Comparison of ENCODE assay signal across 16 mouse cellular contexts in the genomic region with DNA sequence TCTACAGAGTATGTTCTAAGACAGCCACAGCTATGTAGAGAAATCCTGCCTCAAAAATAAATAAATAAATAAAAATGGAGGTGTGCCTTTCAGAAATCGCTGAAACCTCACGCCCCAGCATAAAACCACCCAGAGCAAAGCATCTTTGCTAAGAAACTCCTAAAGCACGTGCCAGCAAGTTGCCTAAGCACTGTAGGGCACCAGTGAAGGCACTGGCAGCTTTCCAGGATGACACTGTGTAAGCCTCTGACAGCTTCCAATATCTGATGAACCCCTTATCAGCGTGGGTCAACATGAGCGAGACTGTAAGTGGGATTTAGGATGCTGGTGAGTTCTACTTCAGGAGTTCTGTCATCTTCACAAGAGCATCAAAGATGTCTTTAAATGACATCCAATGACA. TPM values are rescaled to one million over a fixed set of nuclear protein-coding genes. Genes with fewer than 3 reads are reported as not detected.
DNase-seq lines count a peak whose midpoint lies in the region; ATAC-seq and TF ChIP-seq lines count a peak whose summit lies in the region.
"Had no signal": no experiment of that assay in that cellular context is flagged by ENCODE, and none has a peak within 500 bp of the region (broad histone marks: within the 10 kb centered on the region; RNA-seq: fewer than 3 reads in every experiment).

No protein-coding gene starts in this region.

- H3K9ac ChIP-seq in liver, adult 2 months (ENCODE audit: low read depth, low read length) = no peak overlapping the region
- no peak overlapping the region for H3K9ac ChIP-seq in liver, embryonic 12.5 days
- no peak overlapping the region for H3K9ac ChIP-seq in MEL (ENCODE audit: control insufficient read depth, low read depth, low read length, poor library complexity, severe bottlenecking)
- H3K9ac ChIP-seq: hindbrain, embryonic 15.5 days had no signal

- TF ChIP-seq POLR2A in liver, adult 2 months (IDR thresholded peaks at IDR 0.05; ENCODE audit: extremely low read depth, insufficient read depth, low read length) = no peak
- no peak for TF ChIP-seq POLR2A in MEL (IDR thresholded peaks at IDR 0.05; ENCODE audit: control insufficient read depth in 1 of 2, insufficient read depth in 1 of 2, low read depth in 1 of 2, low read length in 2 of 2, poor library complexity in 1 of 2)

- no peak for ATAC-seq in liver, embryonic 12.5 days
- ATAC-seq in megakaryocyte-erythroid progenitor cell, adult 5-6 weeks (replicated peaks; ENCODE audit: low FRiP score, low TSS enrichment, poor library complexity, severe bottlenecking) = peak; percentile 48
- ATAC-seq: forebrain, embryonic 14.5 days; intestine, embryonic 16.5 days had no signal

- no peak overlapping the region for H3K4me3 ChIP-seq in liver, adult 2 months (ENCODE audit: insufficient read depth, low read depth, low read length)
- H3K4me3 ChIP-seq in liver, embryonic 12.5 days = no peak overlapping the region
- no peak overlapping the region for H3K4me3 ChIP-seq in MEL (ENCODE audit: control insufficient read depth in 1 of 2, insufficient read depth in 1 of 2, low read depth in 2 of 2, low read length in 2 of 2)
- H3K4me3 ChIP-seq: embryonic facial prominence, embryonic 10.5 days; hindbrain, embryonic 15.5 days had no signal

- DNase-seq in adrenal gland, postnatal 14 days = peak; percentile 22
- DNase-seq in adrenal gland, postnatal 10 days = no peak
- DNase-seq in liver, adult 2 months (ENCODE audit: extremely low read depth, low read depth, low spot score) = peak; percentile 30
- DNase-seq in MEL (ENCODE audit: low read depth, low spot score) = peak; percentile 29
- DNase-seq in Muller cell, postnatal 12 days (ENCODE audit: inconsistent ontology term) = no peak
- DNase-seq: cerebellum, adult 2 months; gastrocnemius, postnatal 36 days; heart, adult 11 months had no signal

- H3K79me2 ChIP-seq in liver, adult 2 months (ENCODE audit: control insufficient read depth, insufficient read depth, low read length) = no peaks in the 10 kb centered on the region
- H3K79me2 ChIP-seq in MEL (ENCODE audit: control insufficient read depth, insufficient read depth, low read length, poor library complexity) = no peaks in the 10 kb centered on the region

- no peak overlapping the region for H3K27ac ChIP-seq in liver, adult 2 months (replicated peaks; ENCODE audit: insufficient read depth, low read depth, low read length)
- H3K27ac ChIP-seq in liver, embryonic 12.5 days = no peak overlapping the region
- no peak overlapping the region for H3K27ac ChIP-seq in MEL (ENCODE audit: control insufficient read depth, low read depth, low read length)
- H3K27ac ChIP-seq: embryonic facial prominence, embryonic 10.5 days; hindbrain, embryonic 15.5 days had no signal

- no peak overlapping the region for H3K4me2 ChIP-seq in liver, embryonic 12.5 days
- H3K4me2 ChIP-seq: heart, embryonic 11.5 days; hindbrain, embryonic 15.5 days had no signal

- no peaks in the 10 kb centered on the region for H3K9me3 ChIP-seq in liver, embryonic 12.5 days (replicated peaks)
- no peaks in the 10 kb centered on the region for H3K9me3 ChIP-seq in MEL (replicated peaks; ENCODE audit: insufficient read depth, low read length)
- H3K9me3 ChIP-seq: embryonic facial prominence, embryonic 10.5 days; hindbrain, embryonic 15.5 days had no signal

- no peaks in the 10 kb centered on the region for H3K4me1 ChIP-seq in liver, adult 2 months (ENCODE audit: control insufficient read depth, insufficient read depth, low read length)
- no peaks in the 10 kb centered on the region for H3K4me1 ChIP-seq in liver, embryonic 12.5 days
- peaks cover 0 to 2% of the 10 kb centered on the region in 2 experiments; a peak in 1 of 4 replicates for H3K4me1 ChIP-seq in MEL (ENCODE audit: control insufficient read depth in 1 of 2, insufficient read depth in 2 of 2, low read length in 2 of 2)
- H3K4me1 ChIP-seq: embryonic facial prominence, embryonic 10.5 days; hindbrain, embryonic 15.5 days had no signal

- no peak for TF ChIP-seq EP300 in MEL (IDR thresholded peaks at IDR 0.05; ENCODE audit: low read depth in 1 of 2, low read length in 2 of 2)

- no peak for TF ChIP-seq CTCF in liver, adult 2 months (IDR thresholded peaks at IDR 0.05; ENCODE audit: low read depth, low read length)
- no peak for TF ChIP-seq CTCF in MEL (IDR thresholded peaks at IDR 0.05 in 2 of 3, conservative IDR thresholded peaks at IDR 0.05 in 1 of 3; ENCODE audit: control insufficient read depth in 1 of 3, insufficient read depth in 1 of 3, low read depth in 2 of 3, low read length in 3 of 3, poor library complexity in 1 of 3, severe bottlenecking in 1 of 3)

- 47% methylated on average over 5 of the region's 5 CpGs for WGBS in liver, adult 2 months
- WGBS in liver, embryonic 12.5 days (ENCODE audit: insufficient replicate concordance) = 65% methylated on average over 5 of the region's 5 CpGs

- TF ChIP-seq RAD21 in MEL (IDR thresholded peaks at IDR 0.05; ENCODE audit: low read depth, low read length) = no peak

- H3K27me3 ChIP-seq in liver, adult 2 months (ENCODE audit: control insufficient read depth, insufficient read depth, low read length) = no peaks in the 10 kb centered on the region
- no peaks in the 10 kb centered on the region; the same call in 1 of the 2 replicates for H3K27me3 ChIP-seq in liver, embryonic 12.5 days (replicated peaks)
- no peaks in the 10 kb centered on the region for H3K27me3 ChIP-seq in MEL (ENCODE audit: control insufficient read depth in 1 of 2, insufficient read depth in 2 of 2, low read length in 2 of 2)
- H3K27me3 ChIP-seq: CH12.LX; hindbrain, embryonic 15.5 days had no signal

- H3K36me3 ChIP-seq in liver, adult 2 months (ENCODE audit: control insufficient read depth, insufficient read depth, low read length) = no peaks in the 10 kb centered on the region
- H3K36me3 ChIP-seq in liver, embryonic 12.5 days = peaks cover 15% of the 10 kb centered on the region
- H3K36me3 ChIP-seq in MEL (ENCODE audit: control insufficient read depth in 1 of 2, insufficient read depth in 2 of 2, low read length in 2 of 2) = peaks cover 0 to 3% of the 10 kb centered on the region in 2 experiments; a peak in 2 of 4 replicates

TF ChIP-seq in MEL, 35 proteins besides CTCF, POLR2A, EP300 and RAD21:
- no peak for TF ChIP-seq TBP (IDR thresholded peaks at IDR 0.05; ENCODE audit: low read depth, low read length)
- TF ChIP-seq MAZ (IDR thresholded peaks at IDR 0.05; ENCODE audit: low read depth, low read length) = no peak
- TF ChIP-seq RCOR1 (IDR thresholded peaks at IDR 0.05; ENCODE audit: low read depth, low read length) = no peak
- TF ChIP-seq GATA1 (IDR thresholded peaks at IDR 0.05; ENCODE audit: low read depth, low read length) = peak; percentile 59
- TF ChIP-seq SIN3A (IDR thresholded peaks at IDR 0.05; ENCODE audit: low read length) = peak; percentile 29; the same call in 1 of the 2 replicates
- no peak for TF ChIP-seq POLR2AphosphoS5 (IDR thresholded peaks at IDR 0.05; ENCODE audit: borderline replicate concordance, low read depth, low read length)
- peak; percentile 57 for TF ChIP-seq MAX (IDR thresholded peaks at IDR 0.05; ENCODE audit: low read length)
- TF ChIP-seq BHLHE40 (IDR thresholded peaks at IDR 0.05; ENCODE audit: borderline replicate concordance, low read depth, low read length) = peak; percentile 65
- TF ChIP-seq MXI1 (IDR thresholded peaks at IDR 0.05; ENCODE audit: low read depth, low read length) = peak; percentile 34; the same call in 1 of the 2 replicates
TF ChIP-seq in MEL: peak in this region for 5.

RNA-seq across cellular contexts. Expression of a gene that starts 26.1 kb away (rescaled TPM):
- 46.6 and 46.7 TPM in 2 replicates for total RNA-seq in adrenal gland, postnatal 14 days (2021)
- total RNA-seq in adrenal gland, postnatal 10 days (2021) = 10 to 100 TPM; 43.4 to 49.8 TPM
- 20.4 and 20.7 TPM in 2 replicates for total RNA-seq in liver, adult 2 months (2014; rRNA removed)
- polyA plus RNA-seq in liver, adult 2 months (2012; rRNA removed) = 11.4 and 11.7 TPM in 2 replicates
- polyA plus RNA-seq in liver, embryonic 12.5 days (2016; fragmentation: Nextera tagmentation; extraction: Ambion mirVana) = 21.4 and 23.6 TPM in 2 replicates
- 25.1 TPM in 2 replicates for total RNA-seq in MEL (2012; rRNA removed)
- polyA plus RNA-seq in MEL (2012; ENCODE audit: insufficient read depth in 1 of 2, insufficient read length in 2 of 2, low read depth in 1 of 2, low replicate concordance in 2 of 2, missing spikeins in 1 of 2) = 10 to 100 TPM in 1 of 2 experiments, not detected in 1; 33.7 TPM
- 36.3 and 39.8 TPM in 2 replicates for total RNA-seq in megakaryocyte-erythroid progenitor cell, adult 5-6 weeks (2014; fragmentation: Nextera tagmentation)
- total RNA-seq in megakaryocyte-erythroid progenitor cell, adult 5-6 weeks (2017) = 37.0 and 42.6 TPM in 2 replicates

RNA-seq across cellular contexts. Expression of a gene that starts 28.1 kb away (rescaled TPM):
- total RNA-seq in adrenal gland, postnatal 14 days (2021) = 0.48 and 1.2 TPM in 2 replicates
- total RNA-seq in adrenal gland, postnatal 10 days (2021) = 1 to 10 TPM; 1.3 to 3.1 TPM
- total RNA-seq in liver, adult 2 months (2014; rRNA removed) = under 0.01 TPM in 1 of 2 replicates, not detected in the other
- not detected in 2 replicates for polyA plus RNA-seq in liver, adult 2 months (2012; rRNA removed)
- 3.9 and 4.0 TPM in 2 replicates for polyA plus RNA-seq in liver, embryonic 12.5 days (2016; fragmentation: Nextera tagmentation; extraction: Ambion mirVana)
- total RNA-seq in MEL (2012; rRNA removed) = 2.6 and 3.3 TPM in 2 replicates
- 1 to 10 TPM in 1 of 2 experiments, not detected in 1; 9.8 TPM for polyA plus RNA-seq in MEL (2012; ENCODE audit: insufficient read depth in 1 of 2, insufficient read length in 2 of 2, low read depth in 1 of 2, low replicate concordance in 2 of 2, missing spikeins in 1 of 2)
- not detected in 2 replicates for total RNA-seq in megakaryocyte-erythroid progenitor cell, adult 5-6 weeks (2014; fragmentation: Nextera tagmentation)
- total RNA-seq in megakaryocyte-erythroid progenitor cell, adult 5-6 weeks (2017) = not detected in 2 replicates

RNA-seq across cellular contexts. Expression of a gene that starts 39.4 kb away (rescaled TPM):
- total RNA-seq in adrenal gland, postnatal 14 days (2021) = 23.8 and 27.9 TPM in 2 replicates
- total RNA-seq in adrenal gland, postnatal 10 days (2021) = 10 to 100 TPM; 26.2 to 27.6 TPM
- 9.2 and 12.6 TPM in 2 replicates for total RNA-seq in liver, adult 2 months (2014; rRNA removed)
- polyA plus RNA-seq in liver, adult 2 months (2012; rRNA removed) = 5.7 and 8.1 TPM in 2 replicates
- 5.5 and 5.7 TPM in 2 replicates for polyA plus RNA-seq in liver, embryonic 12.5 days (2016; fragmentation: Nextera tagmentation; extraction: Ambion mirVana)
- 19.3 and 26.2 TPM in 2 replicates for total RNA-seq in MEL (2012; rRNA removed)
- polyA plus RNA-seq in MEL (2012; ENCODE audit: insufficient read depth in 1 of 2, insufficient read length in 2 of 2, low read depth in 1 of 2, low replicate concordance in 2 of 2, missing spikeins in 1 of 2) = 10 to 100 TPM in 1 of 2 experiments, not detected in 1; 26.5 TPM
- total RNA-seq in megakaryocyte-erythroid progenitor cell, adult 5-6 weeks (2014; fragmentation: Nextera tagmentation) = 10.3 and 20.0 TPM in 2 replicates
- total RNA-seq in megakaryocyte-erythroid progenitor cell, adult 5-6 weeks (2017) = 17.3 and 22.1 TPM in 2 replicates

Comparison
In these comparisons a context has a peak if more than half of its experiments do, and no peak if none do; other contexts are left out.
1. DNase-seq: peak in adrenal gland, postnatal 14 days (single experiment), liver, adult 2 months (single experiment) and MEL (single experiment); none in adrenal gland, postnatal 10 days (single experiment) and Muller cell, postnatal 12 days (single experiment).